Mouse (Mus musculus) olfactory bulb, adult 2 months (tissue): ENCODE measurements around the gene Hap1.

Experiments used
- CTCF ChIP-seq: fragments of 200-500 bp; IDR thresholded peaks from 2 replicates; pipeline ENCODE4 v1.5.1; 2012; ENCODE audit warnings: low read depth, mild to moderate bottlenecking, low read length, moderate library complexity; ENCODE audit not compliant: insufficient read depth
- POLR2A ChIP-seq: fragments of 200-500 bp; IDR thresholded peaks from 2 replicates; pipeline ENCODE4 v1.6.1; 2012; ENCODE audit warnings: mild to moderate bottlenecking, low read depth, low read length, moderate library complexity; ENCODE audit not compliant: insufficient read depth

- TF ChIP-seq CTCF = no peak
- TF ChIP-seq POLR2A = no peak
These were observed 44.9 kb upstream of the Hap1 start for GRCm38 (mm10) chr11:100400842-100401241.
